Mouse (Mus musculus): ENCODE results near the gene Ttf2. TPM values are rescaled to one million over a fixed set of nuclear protein-coding genes. Genes with fewer than 3 reads are reported as not detected.

Gene Ttf2
- polyA plus RNA-seq, 1 experiment from 2014 or later, result 2.7 TPM

GRCm38 (mm10) chr3:100993158-100993557, 23.7 kb upstream of the Ttf2 start:
- no peak for TF ChIP-seq CTCF (IDR thresholded peaks at IDR 0.05; ENCODE audit: low read depth)
- WGBS, result 62% methylated on average over 7 of the region's 7 CpGs
- Histone ChIP-seq H3K9me3 (ENCODE audit: control insufficient read depth) (no peaks in the 10 kb centered on the region), H3K27me3 (replicated peaks; ENCODE audit: control insufficient read depth, insufficient read depth, low read length) (no peaks in the 10 kb centered on the region), H3K27ac (ENCODE audit: low read depth, low read length) (no peak overlapping the region), H3K4me1 (replicated peaks; ENCODE audit: control insufficient read depth, insufficient read depth, low read length) (no peaks in the 10 kb centered on the region), H3K4me2 (replicated peaks; ENCODE audit: low read depth) (no peak overlapping the region), H3K4me3 (ENCODE audit: low read depth, low read length) (no peak overlapping the region), H3K36me3 (ENCODE audit: control insufficient read depth, insufficient read depth) (no peaks in the 10 kb centered on the region), H3K9ac (ENCODE audit: low read depth, low read length) (no peak overlapping the region)
- ATAC-seq, result no peak

GRCm38 (mm10) chr3:100990231-100990630, 20.8 kb upstream of the Ttf2 start:
- Histone ChIP-seq H3K4me1 (replicated peaks; ENCODE audit: control insufficient read depth, insufficient read depth, low read length) (no peaks in the 10 kb centered on the region), H3K9ac (ENCODE audit: low read depth, low read length) (no peak overlapping the region), H3K27me3 (replicated peaks; ENCODE audit: control insufficient read depth, insufficient read depth, low read length) (no peaks in the 10 kb centered on the region), H3K4me3 (ENCODE audit: low read depth, low read length) (no peak overlapping the region), H3K4me2 (replicated peaks; ENCODE audit: low read depth) (no peak overlapping the region), H3K36me3 (ENCODE audit: control insufficient read depth, insufficient read depth) (no peaks in the 10 kb centered on the region), H3K9me3 (ENCODE audit: control insufficient read depth) (no peaks in the 10 kb centered on the region), H3K27ac (ENCODE audit: low read depth, low read length) (no peak overlapping the region)
- no peak for ATAC-seq
- no peak for TF ChIP-seq CTCF (IDR thresholded peaks at IDR 0.05; ENCODE audit: low read depth)
- 55% methylated on average over 1 of the region's 1 CpGs for WGBS

GRCm38 (mm10) chr3:100989417-100989816, 20.0 kb upstream of the Ttf2 start:
- Histone ChIP-seq H3K4me3 (ENCODE audit: low read depth, low read length) (no peak overlapping the region), H3K36me3 (ENCODE audit: control insufficient read depth, insufficient read depth) (no peaks in the 10 kb centered on the region), H3K27me3 (replicated peaks; ENCODE audit: control insufficient read depth, insufficient read depth, low read length) (no peaks in the 10 kb centered on the region), H3K4me2 (replicated peaks; ENCODE audit: low read depth) (no peak overlapping the region), H3K4me1 (replicated peaks; ENCODE audit: control insufficient read depth, insufficient read depth, low read length) (no peaks in the 10 kb centered on the region), H3K27ac (ENCODE audit: low read depth, low read length) (no peak overlapping the region), H3K9me3 (ENCODE audit: control insufficient read depth) (no peaks in the 10 kb centered on the region), H3K9ac (ENCODE audit: low read depth, low read length) (no peak overlapping the region)
- ATAC-seq, result no peak
- 37% methylated on average over 12 of the region's 12 CpGs for WGBS
- peak; percentile 24; the same call in 1 of the 2 replicates for TF ChIP-seq CTCF (IDR thresholded peaks at IDR 0.05; ENCODE audit: low read depth)

- Histone ChIP-seq H3K36me3 (ENCODE audit: control insufficient read depth, insufficient read depth) (no peaks in the 10 kb centered on the region), H3K27ac (ENCODE audit: low read depth, low read length) (no peak overlapping the region), H3K4me3 (ENCODE audit: low read depth, low read length) (no peak overlapping the region), H3K27me3 (replicated peaks; ENCODE audit: control insufficient read depth, insufficient read depth, low read length) (no peaks in the 10 kb centered on the region), H3K9ac (ENCODE audit: low read depth, low read length) (no peak overlapping the region), H3K4me1 (replicated peaks; ENCODE audit: control insufficient read depth, insufficient read depth, low read length) (no peaks in the 10 kb centered on the region), H3K4me2 (replicated peaks; ENCODE audit: low read depth) (no peak overlapping the region), H3K9me3 (ENCODE audit: control insufficient read depth) (no peaks in the 10 kb centered on the region)
- ATAC-seq, result no peak
- WGBS, result 79% methylated on average over 8 of the region's 8 CpGs
- TF ChIP-seq CTCF (IDR thresholded peaks at IDR 0.05; ENCODE audit: low read depth), result no peak
Observed at GRCm38 (mm10) chr3:100979290-100979689, 9.8 kb upstream of the Ttf2 start.

- Histone ChIP-seq H3K27me3 (replicated peaks; ENCODE audit: control insufficient read depth, insufficient read depth, low read length) (no peaks in the 10 kb centered on the region), H3K9me3 (ENCODE audit: control insufficient read depth) (no peaks in the 10 kb centered on the region), H3K27ac (ENCODE audit: low read depth, low read length) (no peak overlapping the region), H3K4me1 (replicated peaks; ENCODE audit: control insufficient read depth, insufficient read depth, low read length) (no peaks in the 10 kb centered on the region), H3K4me2 (replicated peaks; ENCODE audit: low read depth) (no peak overlapping the region), H3K36me3 (ENCODE audit: control insufficient read depth, insufficient read depth) (no peaks in the 10 kb centered on the region), H3K9ac (ENCODE audit: low read depth, low read length) (no peak overlapping the region), H3K4me3 (ENCODE audit: low read depth, low read length) (no peak overlapping the region)
- WGBS, result 2% methylated on average over 1 of the region's 1 CpGs
- TF ChIP-seq CTCF (IDR thresholded peaks at IDR 0.05; ENCODE audit: low read depth), result peak; percentile 83
- no peak for ATAC-seq
Observed at GRCm38 (mm10) chr3:100973906-100974305, 4.4 kb upstream of the Ttf2 start.

GRCm38 (mm10) chr3:100963849-100964542, 5.5 kb downstream of the Ttf2 start:
- H3K4me3 ChIP-seq (ENCODE audit: low read depth, low read length), result no peak overlapping the region
- ATAC-seq, result no peak

More at GRCm38 (mm10) chr3:100963849-100964542, 5.5 kb downstream of the Ttf2 start:
- Histone ChIP-seq H3K4me2 (replicated peaks; ENCODE audit: low read depth) (no peak overlapping the region), H3K27ac (ENCODE audit: low read depth, low read length) (no peak overlapping the region), H3K9ac (ENCODE audit: low read depth, low read length) (no peak overlapping the region), H3K4me1 (replicated peaks; ENCODE audit: control insufficient read depth, insufficient read depth, low read length) (no peaks in the 10 kb centered on the region), H3K27me3 (replicated peaks; ENCODE audit: control insufficient read depth, insufficient read depth, low read length) (no peaks in the 10 kb centered on the region), H3K36me3 (ENCODE audit: control insufficient read depth, insufficient read depth) (peaks cover 33% of the 10 kb centered on the region), H3K9me3 (ENCODE audit: control insufficient read depth) (no peaks in the 10 kb centered on the region)
- WGBS, result 79% methylated on average over 14 of the region's 14 CpGs
- TF ChIP-seq CTCF (IDR thresholded peaks at IDR 0.05; ENCODE audit: low read depth), result peak; percentile 81

Measured in intestine, postnatal 0 days (tissue).